Mouse (Mus musculus) midbrain, postnatal 0 days (tissue): ENCODE data around the gene Gm21762. TPM values are rescaled to one million over a fixed set of nuclear protein-coding genes. Genes with fewer than 3 reads are reported as not detected.
"Not testable (repeated sequence)": the region's sequence is repeated elsewhere in the genome, so short reads cannot be mapped to it uniquely, and the experiment has no call there.

ENCODE experiments used
- ATAC-seq: fragments of 200-750 bp; cut with Nextera tagmentation; 2 replicates; pipeline ENCODE4 v1.8.0; 2017; ENCODE audit warnings: moderate number of reproducible peaks, mild to moderate bottlenecking, moderate TSS enrichment, moderate library complexity; ENCODE audit not compliant: low FRiP score
- DNase-seq: peaks from one replicate; pipeline ENCODE4 v3.0.0-alpha.2; 2015; ENCODE audit warnings: low spot score
- H3K27ac ChIP-seq: fragments of 300-500 bp; sonication (generic); 2 replicates; pipeline ENCODE4 v1.5.1; 2014; ENCODE audit warnings: low read depth, mild to moderate bottlenecking, low read length, mixed read lengths
- H3K27me3 ChIP-seq: fragments of 300-500 bp; sonication (generic); 2 replicates; pipeline ENCODE4 v1.6.1; 2014; ENCODE audit warnings: low read length, control low read depth, mixed read lengths; ENCODE audit not compliant: insufficient read depth
- H3K36me3 ChIP-seq: fragments of 300-500 bp; sonication (generic); 2 replicates; pipeline ENCODE4 v1.6.1; 2014; ENCODE audit warnings: low read length, control low read depth, mixed read lengths; ENCODE audit not compliant: insufficient read depth
- H3K4me1 ChIP-seq: fragments of 300-500 bp; sonication (generic); 2 replicates; pipeline ENCODE4 v1.6.1; 2014; ENCODE audit warnings: mild to moderate bottlenecking, control low read depth, antibody characterized with exemption, low read length, mixed read lengths; ENCODE audit not compliant: insufficient read depth
- H3K4me2 ChIP-seq: fragments of 300-500 bp; sonication (generic); 2 replicates; pipeline ENCODE4 v1.6.1; 2014; ENCODE audit warnings: low read depth, mild to moderate bottlenecking, low read length, mixed read lengths; ENCODE audit not compliant: poor library complexity, severe bottlenecking
- H3K4me3 ChIP-seq: fragments of 300-500 bp; sonication (generic); 2 replicates; pipeline ENCODE4 v1.5.1; 2014; ENCODE audit warnings: low read depth, mild to moderate bottlenecking, low read length, moderate library complexity
- H3K9ac ChIP-seq: fragments of 300-500 bp; sonication (generic); replicated peaks from 2 replicates; pipeline ENCODE4 v1.6.1; 2014; ENCODE audit warnings: mild to moderate bottlenecking, low read length, moderate library complexity, mixed read lengths; ENCODE audit not compliant: poor library complexity, severe bottlenecking
- H3K9me3 ChIP-seq: fragments of 300-500 bp; sonication (generic); 2 replicates; pipeline ENCODE4 v1.6.1; 2016; ENCODE audit warnings: low read length, control low read depth
- WGBS: fragments of 180-500 bp; shearing (Covaris S2); extraction: QIAGEN DNeasy Blood & Tissue Kit; methylation state at CpG from one replicate; pipeline ENCODE4 v1.1.7; 2014; 5-methylcytosine and 5-hydroxymethylcytosine counted together
- polyA plus RNA-seq: library from polyadenylated mRNA; unstranded; fragments of >200 nt; fragmentation: Nextera tagmentation; extraction: Ambion mirVana; gene quantifications from 2 replicates; pipeline ENCODE4 v1.2.1, GENCODE M21; 2015
- total RNA-seq: library from RNA; depleted of rRNA; stranded (reverse); fragments of >200 nt; gene quantifications from 2 replicates; pipeline ENCODE4 v1.2.3, GENCODE M21; 2014; rRNA removed

The Gm21762 gene
- total RNA-seq (not detected in 2 replicates), polyA plus RNA-seq (not detected in 2 replicates)

DNA sequence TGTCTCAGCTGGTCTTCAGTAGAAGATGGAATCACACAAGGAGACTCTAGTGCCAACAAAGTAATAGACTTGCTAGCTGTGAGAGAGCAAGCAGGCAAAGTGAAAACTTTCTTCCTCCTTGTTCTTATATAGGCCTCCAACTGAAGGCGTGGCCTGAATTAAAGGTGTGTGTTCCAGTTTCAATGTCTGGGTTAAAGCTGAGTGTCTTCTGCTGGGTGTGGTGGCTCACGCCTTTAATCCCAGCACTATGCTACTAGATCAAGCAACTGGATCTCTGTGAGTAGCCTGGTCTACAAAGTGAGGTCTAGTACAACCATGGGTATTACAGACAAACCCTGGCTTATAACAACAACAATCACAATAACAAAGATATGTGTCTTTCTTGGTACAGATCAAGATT is at the start of gene Gm21762:
Gm21762 (minus strand) TSS at position 101 of the 400 bp plus-strand sequence.
- H3K9ac ChIP-seq, DNase-seq, H3K4me3 ChIP-seq, H3K9me3 ChIP-seq, ATAC-seq, H3K4me2 ChIP-seq, H3K36me3 ChIP-seq, H3K4me1 ChIP-seq, H3K27me3 ChIP-seq, H3K27ac ChIP-seq: not testable (repeated sequence)
- WGBS = no CpG with 5 or more reads among the region's 2 CpGs

DNA sequence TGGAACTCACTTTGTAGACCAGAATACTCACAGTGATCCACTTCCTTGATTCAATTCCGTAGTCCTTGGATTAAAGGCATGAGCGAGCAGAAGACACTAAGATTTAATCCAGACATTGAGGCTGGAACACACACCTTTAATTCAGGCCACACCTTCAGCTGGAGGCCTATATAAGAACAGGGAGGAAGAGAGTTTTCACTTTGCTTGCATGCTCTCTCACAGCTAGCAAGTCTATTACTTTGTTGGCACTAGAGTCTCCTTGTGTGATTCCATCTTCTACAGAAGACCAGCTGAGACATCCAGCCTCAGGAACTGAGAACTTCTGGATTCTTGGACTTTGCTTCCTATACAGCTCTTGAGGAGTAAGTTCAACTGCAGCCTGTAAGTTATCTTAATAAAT is 47.1 kb upstream of the Gm21762 start, which contains the start of gene AF067061:
AF067061 (plus strand) TSS at position 245 of the 400 bp plus-strand sequence.
- not testable (repeated sequence) for H3K27me3 ChIP-seq, H3K9me3 ChIP-seq, H3K27ac ChIP-seq, ATAC-seq, H3K36me3 ChIP-seq, H3K4me2 ChIP-seq, H3K4me1 ChIP-seq, H3K9ac ChIP-seq, H3K4me3 ChIP-seq, DNase-seq
- WGBS = 81% methylated on average over 2 of the region's 2 CpGs

DNA sequence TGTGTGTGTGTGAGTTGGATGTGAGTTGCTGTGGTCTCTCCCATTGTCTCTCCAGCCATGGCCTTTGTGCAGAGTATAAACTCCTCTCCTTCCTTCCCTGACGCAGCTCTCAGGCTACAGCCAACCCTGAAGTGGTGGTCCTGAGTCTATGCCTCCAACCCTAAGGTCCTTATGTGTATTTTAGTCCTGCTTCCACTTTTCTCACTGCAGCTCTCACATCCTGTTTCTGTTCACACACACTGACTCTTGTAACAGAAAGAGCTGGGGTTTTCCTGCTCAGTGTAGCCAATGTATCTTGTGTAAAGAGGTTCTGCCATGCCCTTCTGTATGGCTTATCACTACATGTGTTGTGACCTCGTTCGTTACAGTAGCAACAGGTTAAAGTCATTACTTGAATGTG is 44.0 kb upstream of the Gm21762 start:
- H3K4me3 ChIP-seq, H3K27ac ChIP-seq, H3K9ac ChIP-seq, ATAC-seq, H3K9me3 ChIP-seq, H3K27me3 ChIP-seq, H3K36me3 ChIP-seq, DNase-seq, H3K4me2 ChIP-seq, H3K4me1 ChIP-seq: not testable (repeated sequence)
- WGBS = 76% methylated on average over 3 of the region's 3 CpGs

DNA sequence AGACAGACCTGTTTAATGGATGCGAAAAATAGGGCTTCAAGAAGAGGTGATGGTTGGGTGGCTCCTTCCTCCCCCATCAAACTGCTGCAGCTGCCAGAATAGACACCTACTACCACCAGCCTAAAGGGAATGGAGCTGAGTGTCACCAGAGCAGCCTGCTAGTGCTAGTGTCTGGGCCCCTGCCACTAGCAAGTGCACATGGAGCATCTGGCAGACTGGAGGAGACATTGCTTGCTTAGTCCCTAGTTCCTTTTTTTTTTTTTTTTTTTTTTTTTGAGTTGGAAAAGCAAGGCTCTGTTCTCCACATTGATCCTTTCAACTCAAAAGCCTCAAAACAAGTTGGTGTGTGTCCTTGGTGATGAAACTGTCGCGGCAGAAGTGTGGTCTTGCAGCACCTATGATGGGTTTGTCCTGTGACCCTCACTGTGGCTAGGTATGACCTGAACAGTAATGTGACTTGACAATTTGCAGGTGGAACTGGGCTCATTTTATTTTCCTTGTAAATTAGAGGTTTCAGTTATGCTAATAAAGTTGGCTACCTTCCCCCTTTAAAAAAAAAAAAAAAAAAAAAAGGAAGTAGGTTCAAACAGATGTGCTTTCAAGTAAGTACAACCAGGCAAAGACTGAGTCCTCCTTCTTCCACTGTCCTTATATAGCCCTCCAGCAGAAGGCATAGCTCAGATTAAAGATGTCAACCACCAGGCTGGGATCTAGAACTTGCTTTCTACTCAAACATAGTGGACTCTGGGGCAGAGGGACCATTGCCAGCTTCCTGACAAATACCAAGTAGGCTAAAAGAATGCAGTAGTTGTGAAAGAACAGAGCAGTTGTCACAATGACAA is 43.3 kb upstream of the Gm21762 start:
- WGBS = 91% methylated on average over 3 of the region's 3 CpGs
- H3K27me3 ChIP-seq, H3K27ac ChIP-seq, H3K4me1 ChIP-seq, ATAC-seq, DNase-seq, H3K36me3 ChIP-seq, H3K4me3 ChIP-seq, H3K9me3 ChIP-seq, H3K4me2 ChIP-seq, H3K9ac ChIP-seq: not testable (repeated sequence)

DNA sequence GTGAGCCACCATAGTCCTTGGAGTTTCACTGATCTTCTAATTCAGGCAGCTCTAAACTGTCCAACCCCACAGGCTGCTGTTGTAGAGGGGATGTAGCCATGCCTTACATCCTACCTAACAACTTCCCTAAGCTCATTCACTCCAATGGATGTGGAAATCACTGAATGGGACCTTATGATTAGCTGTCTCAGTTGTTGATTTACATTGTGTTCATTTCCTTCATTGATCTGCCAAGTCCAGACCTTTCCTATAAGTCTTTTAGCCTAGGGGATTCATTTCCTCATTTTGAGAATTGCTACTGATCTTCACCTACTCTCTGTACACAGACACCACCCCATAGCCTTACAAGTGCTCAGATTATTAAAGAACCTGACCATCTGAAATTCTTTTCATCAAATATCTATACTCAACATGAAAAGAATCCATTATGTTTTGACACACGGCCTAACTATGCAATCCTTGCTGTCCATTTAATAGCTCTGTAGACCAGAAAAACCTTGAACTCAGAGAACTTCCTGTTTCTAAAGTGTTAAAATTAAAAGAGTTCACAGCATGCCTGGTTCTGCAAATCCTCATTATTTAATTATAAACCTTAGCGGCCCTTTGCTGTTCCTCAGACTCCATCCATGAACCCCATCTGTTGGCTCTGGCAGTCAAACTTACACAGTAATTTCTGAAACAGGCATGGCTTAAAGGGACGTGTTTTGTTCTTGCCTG is 35.6 kb upstream of the Gm21762 start:
- not testable (repeated sequence) for H3K4me1 ChIP-seq, H3K4me3 ChIP-seq, ATAC-seq, H3K36me3 ChIP-seq, H3K9me3 ChIP-seq, H3K4me2 ChIP-seq, H3K9ac ChIP-seq, DNase-seq, H3K27ac ChIP-seq, H3K27me3 ChIP-seq
- WGBS = 85% methylated on average over 2 of the region's 3 CpGs

DNA sequence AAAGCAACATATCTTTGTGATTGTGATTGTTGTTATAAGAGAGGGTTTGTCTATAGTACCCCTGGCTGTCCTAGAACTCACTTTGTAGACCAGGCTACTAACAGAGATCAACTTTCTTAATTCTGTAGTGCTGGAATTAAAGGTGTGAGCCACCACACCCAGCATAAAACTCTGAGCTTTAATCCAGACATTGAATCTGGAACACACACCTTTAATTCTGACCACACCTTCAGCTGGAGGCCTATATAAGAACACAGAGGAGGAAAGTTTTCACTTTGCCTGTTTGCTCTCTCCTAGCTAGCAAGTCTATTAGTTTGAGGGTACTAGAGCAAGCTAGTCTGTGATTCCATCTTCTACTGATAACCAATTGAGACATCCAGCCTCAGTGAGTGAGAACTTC is 23.1 kb upstream of the Gm21762 start, which contains the start of gene Gm21731:
Gm21731 (plus strand) TSS at position 301 of the 400 bp plus-strand sequence.
- not testable (repeated sequence) for H3K4me2 ChIP-seq, H3K27me3 ChIP-seq, DNase-seq, H3K4me3 ChIP-seq, H3K36me3 ChIP-seq, H3K4me1 ChIP-seq, H3K27ac ChIP-seq, H3K9ac ChIP-seq, ATAC-seq, H3K9me3 ChIP-seq

DNA sequence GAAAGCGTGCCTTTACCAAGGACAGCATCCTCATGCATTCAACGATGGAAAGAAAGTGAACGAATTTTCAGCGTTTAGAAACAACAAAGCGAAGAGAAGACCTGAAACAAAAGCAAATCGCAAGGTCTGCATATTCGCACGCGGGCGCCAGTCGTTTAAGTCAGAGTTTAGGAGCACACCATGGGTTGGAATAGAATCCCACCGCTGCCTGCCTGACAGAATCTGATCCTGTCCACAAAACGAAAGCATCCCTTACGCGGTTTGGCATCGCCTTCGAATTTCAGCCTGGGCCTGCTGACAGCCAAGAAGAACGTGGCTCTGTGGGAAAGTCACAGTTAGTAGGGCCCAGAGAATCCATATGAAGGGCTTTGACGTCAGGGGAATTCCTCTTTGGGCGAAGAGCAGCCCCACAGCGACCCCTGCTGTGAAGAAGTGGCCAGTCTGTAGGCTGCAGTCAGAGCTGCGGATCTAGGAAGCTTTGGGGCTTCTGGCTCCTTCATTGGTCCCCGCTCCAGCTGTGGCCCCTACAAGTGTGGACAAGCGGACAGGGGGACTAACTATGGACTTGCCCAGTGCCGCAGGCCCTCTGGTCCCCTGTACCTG is 16.8 kb upstream of the Gm21762 start:
- H3K36me3 ChIP-seq, H3K27me3 ChIP-seq, H3K9ac ChIP-seq, ATAC-seq, DNase-seq, H3K4me1 ChIP-seq, H3K27ac ChIP-seq, H3K4me3 ChIP-seq, H3K9me3 ChIP-seq, H3K4me2 ChIP-seq: not testable (repeated sequence)
- 79% methylated on average over 13 of the region's 25 CpGs for WGBS

DNA sequence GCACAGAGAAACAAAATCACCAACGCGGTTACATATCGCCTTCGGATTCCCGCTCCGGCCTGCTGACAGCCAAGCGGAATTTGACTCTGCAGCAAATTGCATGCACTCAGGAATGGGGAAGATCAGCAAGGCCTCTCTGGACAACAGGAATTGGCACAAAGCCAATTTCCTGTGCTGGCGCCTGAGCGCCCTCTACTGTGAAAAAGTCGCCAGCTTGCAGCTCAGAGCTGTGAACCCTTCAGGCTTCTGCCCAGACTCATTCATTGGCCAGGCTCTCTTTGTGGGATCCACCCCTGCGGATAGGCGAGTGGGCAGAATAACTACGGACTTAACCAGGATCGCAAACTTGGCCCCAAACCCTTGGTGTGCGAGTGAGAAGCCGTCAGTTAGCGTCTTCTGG is 16.1 kb upstream of the Gm21762 start:
- not testable (repeated sequence) for DNase-seq
- ATAC-seq = peak; percentile 31; the same call in 1 of the 2 replicates

More for the DNA sequence above, 16.1 kb upstream of the Gm21762 start:
- H3K27me3 ChIP-seq, H3K4me2 ChIP-seq, H3K36me3 ChIP-seq, H3K9me3 ChIP-seq, H3K27ac ChIP-seq, H3K9ac ChIP-seq, H3K4me1 ChIP-seq, H3K4me3 ChIP-seq: not testable (repeated sequence)
- WGBS = 97% methylated on average over 16 of the region's 17 CpGs
